Mouse (Mus musculus): ENCODE data around the gene Mrtfb.

DNA sequence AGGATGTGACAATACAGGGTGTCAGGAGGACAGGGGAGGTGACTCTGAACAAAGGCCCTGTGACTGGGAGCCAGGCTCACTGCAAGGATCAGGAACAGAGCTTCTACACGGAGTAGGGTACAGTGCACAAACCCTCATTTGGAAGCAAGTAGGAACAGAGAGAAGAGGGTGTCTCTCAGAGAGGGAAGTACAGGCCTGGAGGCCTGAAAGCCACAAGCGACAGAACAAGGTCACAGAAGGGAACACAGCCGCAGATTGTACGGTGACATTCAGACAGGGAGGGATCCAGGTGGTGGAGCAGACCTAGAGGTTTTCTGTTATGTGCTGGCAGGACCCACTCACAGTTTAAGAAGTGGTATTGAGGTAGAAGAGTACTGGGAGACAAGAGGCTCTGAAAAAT, 17.2 kb upstream of the Mrtfb start:
- TF ChIP-seq CTCF (IDR thresholded peaks at IDR 0.05; ENCODE audit: low read depth, low read length) (no peak), GATA1 (IDR thresholded peaks at IDR 0.05; ENCODE audit: borderline replicate concordance, low read length) (no peak)
